Mouse (Mus musculus) CD4-positive, CD25-positive, alpha-beta regulatory T cell, adult 4 months (primary cell): ENCODE results near the gene Vmn1r213. TPM values are rescaled to one million over a fixed set of nuclear protein-coding genes. Genes with fewer than 3 reads are reported as not detected.

Experiments
- ATAC-seq: one replicate; pipeline ENCODE4 v1.8.0; 2017
- polyA plus RNA-seq, 2 experiments: library from polyadenylated mRNA; unstranded; fragments of 100-300 nt; shearing (Covaris generic); gene quantifications; one replicate each; pipeline ENCODE4 v1.2.1; 2017

Gene Vmn1r213
- polyA plus RNA-seq: not detected

- no peak for ATAC-seq
Measured at GRCm38 (mm10) chr13:23007356-23007755, at the start of gene Vmn1r213. Vmn1r213 (plus strand) TSS chr13:23007656.

GRCm38 (mm10) chr13:22990214-22990891 lies 17.1 kb upstream of the Vmn1r213 start:
- ATAC-seq: no peak

GRCm38 (mm10) chr13:22992178-22992700 lies 15.2 kb upstream of the Vmn1r213 start:
- ATAC-seq: no peak

- no peak for ATAC-seq
Measured at GRCm38 (mm10) chr13:22992721-22993120, 14.7 kb upstream of the Vmn1r213 start.

GRCm38 (mm10) chr13:23018158-23018557 lies 10.7 kb downstream of the Vmn1r213 start:
- ATAC-seq: no peak

- no peak for ATAC-seq
Measured at GRCm38 (mm10) chr13:23024812-23025211, 17.4 kb downstream of the Vmn1r213 start.

- no peak for ATAC-seq
Measured at GRCm38 (mm10) chr13:23030118-23030517, 22.7 kb downstream of the Vmn1r213 start, which contains the start of gene Vmn1r214. Vmn1r214 (plus strand) TSS chr13:23030418.

- no peak for ATAC-seq
Measured at GRCm38 (mm10) chr13:23057778-23058177, 50.3 kb downstream of the Vmn1r213 start.

Other genes with a start within 250 kb of the Vmn1r213 start
- gene Vmn1r208, start 230.3 kb upstream of the Vmn1r213 start, polyA plus RNA-seq: not detected
- not detected for gene Vmn1r209, start 198.0 kb upstream of the Vmn1r213 start, polyA plus RNA-seq
- gene Vmn1r210, start 176.3 kb upstream of the Vmn1r213 start, polyA plus RNA-seq: not detected
- under 1 TPM in 1 of 2 experiments, not detected in 1; 0.08 TPM for gene Vmn1r211, start 150.1 kb upstream of the Vmn1r213 start, polyA plus RNA-seq
- gene Vmn1r212, start 123.5 kb upstream of the Vmn1r213 start, polyA plus RNA-seq: not detected
- under 1 TPM in 1 of 2 experiments, not detected in 1; 0.11 TPM for gene Vmn1r214, start 22.8 kb downstream of the Vmn1r213 start, polyA plus RNA-seq
- gene Vmn1r215, start 60.4 kb downstream of the Vmn1r213 start, polyA plus RNA-seq: not detected
- not detected for gene Vmn1r217, start 110.6 kb downstream of the Vmn1r213 start, polyA plus RNA-seq
- gene Vmn1r218, start 125.5 kb downstream of the Vmn1r213 start, polyA plus RNA-seq: under 1 TPM in 1 of 2 experiments, not detected in 1; 0.04 TPM
- not detected for gene Vmn1r219, start 151.7 kb downstream of the Vmn1r213 start, polyA plus RNA-seq
- not detected for gene Vmn1r220, start 180.3 kb downstream of the Vmn1r213 start, polyA plus RNA-seq
- not detected for gene Vmn1r221, start 206.5 kb downstream of the Vmn1r213 start, polyA plus RNA-seq
- gene Vmn1r222, start 228.3 kb downstream of the Vmn1r213 start, polyA plus RNA-seq: not detected
- not detected for gene Vmn1r223, start 239.5 kb downstream of the Vmn1r213 start, polyA plus RNA-seq